Mouse (Mus musculus): ENCODE data around the gene Agbl4.

DNA sequence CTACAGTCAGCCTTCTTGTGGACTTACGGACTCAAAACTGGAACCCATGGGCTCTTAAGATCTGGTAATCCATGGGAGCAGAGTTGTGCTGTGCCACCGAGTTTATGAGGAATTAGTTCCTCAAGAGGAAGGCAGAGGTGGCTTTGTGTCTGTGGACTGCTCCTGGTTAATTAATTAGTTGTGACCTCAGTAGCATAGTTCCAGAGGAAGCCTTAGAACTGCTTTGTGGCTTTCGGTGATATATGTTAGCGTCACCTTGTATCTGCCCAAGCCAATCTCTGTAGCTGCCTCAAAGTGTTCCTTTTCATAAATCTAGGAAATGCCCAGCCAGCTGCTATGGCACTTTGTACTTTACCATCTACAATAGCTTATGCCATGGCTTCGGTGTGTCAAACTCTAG, 1020.3 kb downstream of the Agbl4 start:
- TF ChIP-seq CHD2 (IDR thresholded peaks at IDR 0.05; ENCODE audit: low read depth, low read length) (no peak), ZC3H11A (IDR thresholded peaks at IDR 0.05; ENCODE audit: borderline replicate concordance, low read depth, low read length) (no peak), MAFK (IDR thresholded peaks at IDR 0.05; ENCODE audit: insufficient read depth, low read depth, low read length) (no peak)

Measured in ES-E14 (cell line).